Mouse (Mus musculus): ENCODE results near the gene Acoxl. TPM values are rescaled to one million over a fixed set of nuclear protein-coding genes. Genes with fewer than 3 reads are reported as not detected.

The Acoxl gene
- polyA plus RNA-seq, 1 experiment from 2014 or later: 0.09 TPM

DNA sequence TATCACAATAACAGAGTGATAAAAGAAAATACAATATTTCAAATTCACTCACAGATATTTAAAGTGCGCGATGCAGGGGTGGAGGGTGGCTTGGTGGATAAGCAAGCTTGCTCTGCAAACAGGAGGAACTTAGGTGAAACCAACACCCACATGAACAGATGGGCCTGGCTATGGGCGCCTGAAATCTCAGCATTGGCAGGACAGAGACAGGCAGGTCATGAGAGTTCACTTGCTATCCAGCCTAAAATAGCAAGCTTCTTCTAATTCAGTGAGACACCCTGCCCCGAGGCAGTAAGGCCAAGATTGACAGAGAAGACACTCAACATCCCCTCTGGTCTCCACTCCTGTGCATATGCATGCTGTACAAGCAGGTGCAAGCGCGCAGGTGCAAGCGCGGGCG, 263.4 kb downstream of the Acoxl start:
- Histone ChIP-seq H3K36me3 (ENCODE audit: control insufficient read depth, insufficient read depth, low read length) (no peaks in the 10 kb centered on the region), H3K9ac (ENCODE audit: low read length) (no peak overlapping the region), H3K9me3 (ENCODE audit: control insufficient read depth, low read length) (no peaks in the 10 kb centered on the region), H3K27ac (ENCODE audit: low read depth, low read length) (no peak overlapping the region), H3K4me2 (ENCODE audit: low read depth) (no peak overlapping the region), H3K4me3 (ENCODE audit: low read depth, low read length) (no peak overlapping the region), H3K27me3 (ENCODE audit: control insufficient read depth, insufficient read depth, low read length) (no peaks in the 10 kb centered on the region), H3K4me1 (ENCODE audit: control insufficient read depth, insufficient read depth, low read length) (no peaks in the 10 kb centered on the region)
- ATAC-seq (ENCODE audit: insufficient read depth, low FRiP score, low TSS enrichment): no peak
- 90% methylated on average over 9 of the region's 9 CpGs for WGBS
- DNase-seq (ENCODE audit: low spot score): no peak

DNA sequence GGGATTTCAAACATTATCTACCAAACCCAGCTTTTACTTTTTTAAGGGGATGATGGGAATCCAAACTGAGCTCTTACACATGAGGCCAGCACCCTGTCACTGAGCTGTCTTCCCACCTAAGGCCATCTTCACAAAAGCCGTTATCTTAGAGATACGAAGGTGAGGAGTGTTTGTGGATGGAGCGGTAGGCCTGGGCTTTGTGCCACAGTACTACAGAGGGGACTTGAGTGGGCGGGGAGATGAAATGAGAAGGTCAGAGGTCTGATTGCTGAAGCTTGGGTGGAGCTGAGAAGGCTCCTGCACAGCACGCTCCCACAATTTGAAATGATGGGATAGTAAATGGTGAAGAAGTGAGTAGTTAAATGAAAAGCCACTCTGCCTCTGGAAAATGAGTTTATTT, 266.1 kb downstream of the Acoxl start:
- H3K9ac ChIP-seq (ENCODE audit: low read length): no peak overlapping the region
- H3K4me3 ChIP-seq (ENCODE audit: low read depth, low read length): no peak overlapping the region
- no peak overlapping the region for H3K27ac ChIP-seq (ENCODE audit: low read depth, low read length)
- no peaks in the 10 kb centered on the region for H3K36me3 ChIP-seq (ENCODE audit: control insufficient read depth, insufficient read depth, low read length)
- H3K27me3 ChIP-seq (ENCODE audit: control insufficient read depth, insufficient read depth, low read length): no peaks in the 10 kb centered on the region
- no peak for DNase-seq (ENCODE audit: low spot score)
- 79% methylated on average over 5 of the region's 5 CpGs for WGBS
- H3K9me3 ChIP-seq (ENCODE audit: control insufficient read depth, low read length): no peaks in the 10 kb centered on the region
- no peaks in the 10 kb centered on the region for H3K4me1 ChIP-seq (ENCODE audit: control insufficient read depth, insufficient read depth, low read length)
- H3K4me2 ChIP-seq (ENCODE audit: low read depth): no peak overlapping the region
- ATAC-seq (ENCODE audit: insufficient read depth, low FRiP score, low TSS enrichment): no peak

DNA sequence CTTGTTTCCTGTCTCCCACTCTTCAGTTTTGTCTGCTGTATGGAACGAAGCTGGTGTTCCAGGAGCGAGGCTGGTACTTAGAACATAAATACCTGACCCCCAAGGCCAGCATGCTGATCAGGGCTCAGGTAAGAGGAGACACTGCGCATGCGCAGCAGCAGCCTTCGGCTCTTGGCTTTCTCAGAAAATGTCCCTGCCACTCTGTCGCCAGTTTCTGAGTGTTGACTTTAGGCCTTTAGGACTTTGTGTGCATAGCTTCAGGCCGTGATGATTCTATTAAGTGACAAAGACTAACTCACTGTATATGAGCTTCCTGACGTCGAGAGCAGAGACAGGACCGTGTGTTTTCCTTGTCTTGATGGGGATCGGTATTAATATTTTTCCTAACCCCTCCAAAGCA, 267.0 kb downstream of the Acoxl start:
- 89% methylated on average over 11 of the region's 11 CpGs for WGBS
- H3K27me3 ChIP-seq (ENCODE audit: control insufficient read depth, insufficient read depth, low read length): no peaks in the 10 kb centered on the region
- no peaks in the 10 kb centered on the region for H3K4me1 ChIP-seq (ENCODE audit: control insufficient read depth, insufficient read depth, low read length)
- no peak overlapping the region for H3K4me3 ChIP-seq (ENCODE audit: low read depth, low read length)
- H3K9ac ChIP-seq (ENCODE audit: low read length): no peak overlapping the region
- H3K36me3 ChIP-seq (ENCODE audit: control insufficient read depth, insufficient read depth, low read length): no peaks in the 10 kb centered on the region
- no peaks in the 10 kb centered on the region for H3K9me3 ChIP-seq (ENCODE audit: control insufficient read depth, low read length)
- ATAC-seq (ENCODE audit: insufficient read depth, low FRiP score, low TSS enrichment) (no peak), DNase-seq (ENCODE audit: low spot score) (no peak)
- H3K27ac ChIP-seq (ENCODE audit: low read depth, low read length): no peak overlapping the region
- H3K4me2 ChIP-seq (ENCODE audit: low read depth): no peak overlapping the region

DNA sequence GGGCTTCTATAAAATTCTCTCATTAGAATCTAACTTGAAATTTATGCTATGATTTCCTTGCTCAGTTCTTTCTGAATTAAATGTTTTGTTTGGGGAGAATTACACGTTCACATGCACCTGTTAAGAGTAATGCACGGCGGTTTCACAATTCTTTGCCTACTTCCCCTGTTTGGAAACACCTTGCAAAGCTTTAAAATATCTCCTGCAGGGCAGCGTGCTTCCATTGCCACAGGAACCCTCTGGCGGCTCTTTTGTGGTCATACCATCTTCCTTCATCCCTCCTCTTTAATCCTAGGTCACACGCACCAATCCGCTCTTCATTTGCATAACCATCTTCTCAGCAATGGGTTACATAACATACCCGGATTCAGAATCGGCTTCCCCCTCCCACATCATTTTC, 272.9 kb downstream of the Acoxl start:
- H3K27me3 ChIP-seq (ENCODE audit: control insufficient read depth, insufficient read depth, low read length): no peaks in the 10 kb centered on the region
- no peaks in the 10 kb centered on the region for H3K4me1 ChIP-seq (ENCODE audit: control insufficient read depth, insufficient read depth, low read length)
- no peak overlapping the region for H3K4me3 ChIP-seq (ENCODE audit: low read depth, low read length)
- H3K9me3 ChIP-seq (ENCODE audit: control insufficient read depth, low read length): no peaks in the 10 kb centered on the region
- DNase-seq (ENCODE audit: low spot score) (no peak), ATAC-seq (ENCODE audit: insufficient read depth, low FRiP score, low TSS enrichment) (no peak)
- no peak overlapping the region for H3K9ac ChIP-seq (ENCODE audit: low read length)
- H3K36me3 ChIP-seq (ENCODE audit: control insufficient read depth, insufficient read depth, low read length): no peaks in the 10 kb centered on the region
- H3K4me2 ChIP-seq (ENCODE audit: low read depth): no peak overlapping the region
- 77% methylated on average over 9 of the region's 9 CpGs for WGBS
- no peak overlapping the region for H3K27ac ChIP-seq (ENCODE audit: low read depth, low read length)

DNA sequence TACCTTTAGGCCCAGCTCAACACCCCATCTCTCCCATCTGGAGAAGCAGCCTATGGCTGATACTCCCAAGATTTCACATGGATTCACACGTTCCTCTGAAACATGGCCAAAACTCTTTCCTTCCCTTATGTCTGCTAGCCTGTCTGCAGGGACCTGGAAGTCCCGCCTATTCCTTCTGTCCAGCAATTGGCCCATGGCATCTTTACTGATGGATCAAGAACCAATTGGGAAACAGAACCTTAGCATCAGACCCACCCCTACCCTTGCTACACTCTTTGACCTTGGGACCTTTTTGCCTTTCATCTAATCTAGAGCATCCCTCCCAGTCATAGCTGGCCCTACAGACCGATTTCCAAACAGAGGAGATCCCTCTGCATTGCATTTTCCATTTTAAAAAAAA, 275.9 kb downstream of the Acoxl start:
- H3K9me3 ChIP-seq (ENCODE audit: control insufficient read depth, low read length): no peaks in the 10 kb centered on the region
- no peaks in the 10 kb centered on the region for H3K36me3 ChIP-seq (ENCODE audit: control insufficient read depth, insufficient read depth, low read length)
- ATAC-seq (ENCODE audit: insufficient read depth, low FRiP score, low TSS enrichment): no peak
- H3K9ac ChIP-seq (ENCODE audit: low read length): no peak overlapping the region
- DNase-seq (ENCODE audit: low spot score): no peak
- H3K27me3 ChIP-seq (ENCODE audit: control insufficient read depth, insufficient read depth, low read length): no peaks in the 10 kb centered on the region
- 84% methylated on average over 3 of the region's 3 CpGs for WGBS
- H3K27ac ChIP-seq (ENCODE audit: low read depth, low read length): no peak overlapping the region
- no peak overlapping the region for H3K4me3 ChIP-seq (ENCODE audit: low read depth, low read length)
- no peaks in the 10 kb centered on the region for H3K4me1 ChIP-seq (ENCODE audit: control insufficient read depth, insufficient read depth, low read length)
- H3K4me2 ChIP-seq (ENCODE audit: low read depth): no peak overlapping the region

DNA sequence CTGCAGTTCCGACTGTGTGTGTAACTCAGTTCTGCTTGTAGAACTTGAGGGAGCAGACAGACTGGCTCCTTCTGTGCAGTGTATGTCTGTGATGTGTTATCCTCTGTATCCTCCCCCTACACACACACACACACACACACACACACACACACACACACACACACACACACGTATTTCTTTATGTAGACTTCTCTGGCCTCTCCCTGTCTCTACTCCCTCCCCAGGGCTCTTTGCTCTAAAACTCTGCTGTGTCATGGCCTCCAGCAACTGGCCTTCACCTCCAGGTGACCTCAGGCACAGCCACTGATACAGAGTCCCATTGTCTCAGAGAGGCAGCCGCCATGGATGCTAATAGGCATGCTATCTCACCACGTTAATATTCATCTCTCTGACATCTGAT, 276.9 kb downstream of the Acoxl start:
- no peak overlapping the region for H3K9ac ChIP-seq (ENCODE audit: low read length)
- WGBS: 32% methylated on average over 4 of the region's 4 CpGs
- H3K27ac ChIP-seq (ENCODE audit: low read depth, low read length): no peak overlapping the region
- no peak overlapping the region for H3K4me2 ChIP-seq (ENCODE audit: low read depth)
- DNase-seq (ENCODE audit: low spot score) (peak; percentile 57), ATAC-seq (ENCODE audit: insufficient read depth, low FRiP score, low TSS enrichment) (no peak)
- H3K4me3 ChIP-seq (ENCODE audit: low read depth, low read length): no peak overlapping the region
- H3K27me3 ChIP-seq (ENCODE audit: control insufficient read depth, insufficient read depth, low read length): no peaks in the 10 kb centered on the region
- H3K4me1 ChIP-seq (ENCODE audit: control insufficient read depth, insufficient read depth, low read length): no peaks in the 10 kb centered on the region
- H3K36me3 ChIP-seq (ENCODE audit: control insufficient read depth, insufficient read depth, low read length): no peaks in the 10 kb centered on the region
- no peaks in the 10 kb centered on the region for H3K9me3 ChIP-seq (ENCODE audit: control insufficient read depth, low read length)

DNA sequence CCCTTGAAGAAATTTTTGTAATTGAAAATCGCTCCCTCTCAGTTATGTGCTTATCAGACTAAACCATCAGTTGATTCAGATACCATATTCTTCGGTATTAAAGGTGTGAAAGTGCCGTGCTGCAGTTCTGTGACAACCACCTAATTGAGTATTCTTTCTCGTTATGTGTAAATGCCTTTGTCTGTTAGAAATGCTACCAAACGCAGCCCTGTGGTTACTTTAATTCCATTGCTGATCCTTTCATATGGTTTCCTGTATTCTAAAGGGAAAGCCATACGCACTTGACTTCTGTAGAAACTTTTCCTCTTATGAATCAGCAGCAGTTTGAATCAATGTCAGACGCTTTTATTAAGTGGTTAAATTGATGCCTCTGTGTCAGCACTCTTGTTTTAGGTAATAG, 278.9 kb downstream of the Acoxl start:
- Histone ChIP-seq H3K9me3 (ENCODE audit: control insufficient read depth, low read length) (no peaks in the 10 kb centered on the region), H3K4me1 (ENCODE audit: control insufficient read depth, insufficient read depth, low read length) (peaks cover 2% of the 10 kb centered on the region; the same call in 1 of the 2 replicates), H3K36me3 (ENCODE audit: control insufficient read depth, insufficient read depth, low read length) (no peaks in the 10 kb centered on the region), H3K9ac (ENCODE audit: low read length) (no peak overlapping the region), H3K4me3 (ENCODE audit: low read depth, low read length) (no peak overlapping the region), H3K4me2 (ENCODE audit: low read depth) (no peak overlapping the region), H3K27me3 (ENCODE audit: control insufficient read depth, insufficient read depth, low read length) (peaks cover 3% of the 10 kb centered on the region; the same call in 1 of the 2 replicates), H3K27ac (ENCODE audit: low read depth, low read length) (no peak overlapping the region)
- ATAC-seq (ENCODE audit: insufficient read depth, low FRiP score, low TSS enrichment) (no peak), DNase-seq (ENCODE audit: low spot score) (no peak)
- WGBS: 81% methylated on average over 7 of the region's 7 CpGs

DNA sequence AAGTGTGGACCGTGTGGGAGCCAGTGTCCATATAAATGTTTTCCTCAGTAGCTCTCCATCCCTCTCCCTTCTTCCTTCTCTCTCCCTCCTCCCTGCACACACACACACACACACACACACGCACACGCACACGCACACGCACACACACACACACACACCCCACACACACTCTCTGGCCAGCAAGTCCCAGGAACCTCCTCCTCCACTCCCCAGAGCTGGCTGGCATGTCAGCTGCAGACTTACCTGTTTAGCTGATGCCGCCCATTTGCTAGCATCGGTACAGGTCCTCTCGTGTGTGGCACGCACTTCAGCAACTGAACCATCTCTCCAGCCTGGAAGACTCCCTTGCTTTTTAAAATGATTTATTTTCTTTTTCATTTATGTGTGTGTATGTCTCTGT, 280.3 kb downstream of the Acoxl start:
- WGBS: 90% methylated on average over 9 of the region's 9 CpGs
- Histone ChIP-seq H3K36me3 (ENCODE audit: control insufficient read depth, insufficient read depth, low read length) (no peaks in the 10 kb centered on the region), H3K9ac (ENCODE audit: low read length) (no peak overlapping the region), H3K27ac (ENCODE audit: low read depth, low read length) (no peak overlapping the region), H3K4me1 (ENCODE audit: control insufficient read depth, insufficient read depth, low read length) (peaks cover 13% of the 10 kb centered on the region; the same call in 1 of the 2 replicates), H3K27me3 (ENCODE audit: control insufficient read depth, insufficient read depth, low read length) (peaks cover 17% of the 10 kb centered on the region), H3K4me2 (ENCODE audit: low read depth) (no peak overlapping the region), H3K4me3 (ENCODE audit: low read depth, low read length) (no peak overlapping the region), H3K9me3 (ENCODE audit: control insufficient read depth, low read length) (no peaks in the 10 kb centered on the region)
- ATAC-seq (ENCODE audit: insufficient read depth, low FRiP score, low TSS enrichment) (no peak), DNase-seq (ENCODE audit: low spot score) (no peak)

DNA sequence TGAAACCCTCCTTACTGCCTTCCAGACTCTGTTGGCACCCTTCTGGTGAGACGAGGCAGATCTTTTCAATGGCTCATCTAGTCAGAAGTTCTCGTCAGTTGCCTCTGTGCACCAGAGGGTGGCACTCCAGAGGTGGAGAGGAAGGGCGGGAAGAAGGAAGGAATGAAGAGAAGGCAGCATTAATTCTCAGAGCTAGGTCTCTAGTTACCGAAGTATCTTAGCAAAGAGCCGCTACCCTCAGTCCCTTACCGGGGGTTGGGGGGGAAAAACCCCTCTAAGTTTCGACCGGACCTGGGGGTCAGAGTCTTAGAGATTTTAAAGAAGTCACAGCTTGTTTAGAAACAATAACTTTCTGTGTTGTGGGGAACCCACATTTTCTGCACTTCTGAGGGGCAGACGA, 283.8 kb downstream of the Acoxl start:
- WGBS: 3% methylated on average over 9 of the region's 9 CpGs
- no peak for ATAC-seq (ENCODE audit: insufficient read depth, low FRiP score, low TSS enrichment)
- Histone ChIP-seq H3K27ac (ENCODE audit: low read depth, low read length) (no peak overlapping the region), H3K9ac (ENCODE audit: low read length) (no peak overlapping the region; the same call in 1 of the 2 replicates), H3K36me3 (ENCODE audit: control insufficient read depth, insufficient read depth, low read length) (no peaks in the 10 kb centered on the region), H3K9me3 (ENCODE audit: control insufficient read depth, low read length) (no peaks in the 10 kb centered on the region), H3K4me3 (ENCODE audit: low read depth, low read length) (no peak overlapping the region; the same call in 1 of the 2 replicates), H3K4me1 (ENCODE audit: control insufficient read depth, insufficient read depth, low read length) (peaks cover 19% of the 10 kb centered on the region; the same call in 1 of the 2 replicates), H3K4me2 (ENCODE audit: low read depth) (peak overlapping the region; percentile 99), H3K27me3 (ENCODE audit: control insufficient read depth, insufficient read depth, low read length) (peaks cover 28% of the 10 kb centered on the region)
- peak; percentile 65 for DNase-seq (ENCODE audit: low spot score)
